ENCODE assay signal across 8 mouse cellular contexts in the genomic region with DNA sequence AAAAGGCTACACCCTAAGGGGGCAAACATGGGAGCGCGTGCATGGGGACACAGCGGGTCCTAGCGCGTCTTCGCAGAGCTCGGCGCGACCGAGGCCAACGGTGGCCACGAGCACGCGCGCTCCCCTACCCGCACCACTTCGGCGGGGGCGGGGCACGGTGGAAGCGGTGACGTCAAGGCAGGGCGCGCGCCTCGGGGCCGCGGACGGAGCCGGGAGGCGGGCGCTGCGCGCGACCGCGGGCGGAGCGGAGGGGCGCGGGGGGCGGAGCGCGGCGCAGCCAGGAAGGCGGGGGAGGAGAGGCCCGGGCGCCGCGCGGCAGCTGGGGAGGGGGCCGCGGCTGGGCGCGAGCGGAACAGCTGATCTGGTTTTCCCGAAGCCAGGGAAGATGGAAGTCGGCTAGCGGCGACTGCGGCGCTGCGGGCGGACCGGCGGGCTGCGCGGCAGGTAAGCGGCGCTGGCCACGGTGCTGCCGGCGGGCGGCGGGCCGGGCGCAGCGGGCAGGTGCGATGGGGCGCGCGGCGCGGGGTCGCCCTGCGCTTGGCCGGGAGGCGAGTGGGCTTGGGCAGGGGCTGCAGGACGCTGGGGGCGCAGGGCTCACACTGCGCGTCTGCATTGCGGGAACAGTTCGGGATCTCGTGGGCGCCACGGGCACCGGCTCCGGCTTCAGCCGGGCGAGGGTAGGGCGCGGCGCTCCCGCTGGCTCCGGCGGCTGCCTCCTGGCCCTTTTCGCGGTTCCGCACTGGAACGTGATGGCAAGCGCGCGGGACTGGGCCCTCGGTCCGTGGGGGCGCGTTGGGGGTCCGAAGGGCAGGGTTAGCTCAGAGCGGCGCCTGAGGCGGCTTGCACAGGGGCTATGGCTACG. TPM values are rescaled to one million over a fixed set of nuclear protein-coding genes. Genes with fewer than 3 reads are reported as not detected.
DNase-seq lines count a peak whose midpoint lies in the region; ATAC-seq and TF ChIP-seq lines count a peak whose summit lies in the region.

A gene (plus strand): TSS at position 268 of the 862 bp plus-strand sequence.

- no peaks in the 10 kb centered on the region for H3K4me1 ChIP-seq in intestine, embryonic 14.5 days (replicated peaks; ENCODE audit: control insufficient read depth, insufficient read depth, low read length)
- H3K4me1 ChIP-seq in midbrain, embryonic 13.5 days (replicated peaks) = peaks cover 10% of the 10 kb centered on the region
- H3K4me1 ChIP-seq in stomach, postnatal 0 days (replicated peaks; ENCODE audit: control insufficient read depth, insufficient read depth) = no peaks in the 10 kb centered on the region

- DNase-seq in gastrocnemius, postnatal 14 days = peak; percentile 26
- no peak for DNase-seq in gastrocnemius, adult 8-10 months (ENCODE audit: low spot score in 2 of 2)
- DNase-seq in cerebellum, postnatal 25 days = peak; percentile 96 to 99
- peak; percentile 72 to 84 for DNase-seq in frontal cortex, postnatal 25 days (ENCODE audit: low spot score in 2 of 2)
- DNase-seq in intestine, embryonic 14.5 days (ENCODE audit: low spot score) = peak; percentile 83
- peak; percentile 86 to 91 for DNase-seq in left cerebral cortex, postnatal 10 days (ENCODE audit: extremely low spot score in 1 of 2, low spot score in 2 of 2)
- peak; percentile 43 for DNase-seq in stomach, postnatal 0 days (ENCODE audit: low spot score)

- H3K4me2 ChIP-seq in intestine, embryonic 14.5 days (ENCODE audit: low read length) = peak within 1 kb of the TSS; percentile 87
- peak within 1 kb of the TSS; percentile 82 for H3K4me2 ChIP-seq in midbrain, embryonic 13.5 days (replicated peaks)
- H3K4me2 ChIP-seq in stomach, postnatal 0 days (replicated peaks; ENCODE audit: low read depth) = peak within 1 kb of the TSS; percentile 74

- TF ChIP-seq EP300 in stomach, postnatal 0 days (optimal IDR thresholded peaks at IDR 0.05) = no peak

- peak; percentile 85 for ATAC-seq in intestine, embryonic 14.5 days (replicated peaks; ENCODE audit: low FRiP score, low TSS enrichment, low read depth)
- ATAC-seq in midbrain, embryonic 13.5 days = peak; percentile 93
- peak; percentile 74; the same call in 1 of the 2 replicates for ATAC-seq in stomach, postnatal 0 days (ENCODE audit: low FRiP score, low TSS enrichment)

- peak within 1 kb of the TSS; percentile 50 for H3K4me3 ChIP-seq in intestine, embryonic 14.5 days (ENCODE audit: low read depth, low read length)
- H3K4me3 ChIP-seq in midbrain, embryonic 13.5 days (replicated peaks) = peak within 1 kb of the TSS; percentile 75
- peak within 1 kb of the TSS; percentile 47 for H3K4me3 ChIP-seq in stomach, postnatal 0 days (ENCODE audit: low read depth, low read length)

- H3K27ac ChIP-seq in intestine, embryonic 14.5 days (ENCODE audit: low read depth) = no peak within 1 kb of the TSS
- peak within 1 kb of the TSS; percentile 90 for H3K27ac ChIP-seq in midbrain, embryonic 13.5 days
- no peak within 1 kb of the TSS for H3K27ac ChIP-seq in stomach, postnatal 0 days (replicated peaks)

- H3K9ac ChIP-seq in intestine, embryonic 14.5 days (ENCODE audit: low read length) = peak within 1 kb of the TSS; percentile 35; the same call in 1 of the 2 replicates
- H3K9ac ChIP-seq in midbrain, embryonic 13.5 days (replicated peaks) = peak within 1 kb of the TSS; percentile 87
- H3K9ac ChIP-seq in stomach, postnatal 0 days (ENCODE audit: low read length) = peak within 1 kb of the TSS; percentile 13; the same call in 1 of the 2 replicates

- intact Hi-C loops in gastrocnemius, postnatal 14 days (cut with DNase I; ENCODE audit: low total_unique reads) = no loop called here
- intact Hi-C loops in left cerebral cortex, postnatal 10 days (cut with DNase I) = loop anchor here (5.0 kb wide), 2 partner anchors 97 to 228 kb away; no protein-coding TSS in a partner anchor

- no peaks in the 10 kb centered on the region for H3K36me3 ChIP-seq in intestine, embryonic 14.5 days (ENCODE audit: control insufficient read depth, insufficient read depth, low read length)
- H3K36me3 ChIP-seq in midbrain, embryonic 13.5 days = no peaks in the 10 kb centered on the region
- no peaks in the 10 kb centered on the region for H3K36me3 ChIP-seq in stomach, postnatal 0 days (ENCODE audit: control insufficient read depth, insufficient read depth, low read length)

- under 1% methylated on average over 89 of the region's 123 CpGs for WGBS in intestine, embryonic 14.5 days
- WGBS in midbrain, embryonic 13.5 days = under 1% methylated on average over 105 of the region's 123 CpGs
- under 1% methylated on average over 96 of the region's 123 CpGs for WGBS in stomach, postnatal 0 days

- no peaks in the 10 kb centered on the region for H3K9me3 ChIP-seq in intestine, embryonic 14.5 days (ENCODE audit: control insufficient read depth, low read length)
- no peaks in the 10 kb centered on the region for H3K9me3 ChIP-seq in midbrain, embryonic 13.5 days
- no peaks in the 10 kb centered on the region for H3K9me3 ChIP-seq in stomach, postnatal 0 days (ENCODE audit: control insufficient read depth, low read length)

- peaks cover 22% of the 10 kb centered on the region for H3K27me3 ChIP-seq in intestine, embryonic 14.5 days (replicated peaks; ENCODE audit: control insufficient read depth, insufficient read depth, low read length)
- H3K27me3 ChIP-seq in midbrain, embryonic 13.5 days = 0 out of 2 replicates have a peak, but pooled peaks cover 4% of the 10 kb centered on the region
- 0 out of 2 replicates have a peak, but pooled peaks cover 5% of the 10 kb centered on the region for H3K27me3 ChIP-seq in stomach, postnatal 0 days (ENCODE audit: control insufficient read depth, insufficient read depth, low read length)

- no peak for TF ChIP-seq CTCF in stomach, postnatal 0 days (IDR thresholded peaks at IDR 0.05; ENCODE audit: low read depth)

RNA-seq across cellular contexts. Expression of the gene that starts here (rescaled TPM):
- total RNA-seq in gastrocnemius, postnatal 14 days (2021) = under 1 TPM in 1 of 2 experiments, not detected in 1; 0.16 TPM
- total RNA-seq in gastrocnemius, adult 8-10 months (2022) = not detected
- 0.94 and 1.5 TPM in 2 replicates for polyA plus RNA-seq in intestine, embryonic 14.5 days (2014; fragmentation: Nextera tagmentation; extraction: Ambion mirVana)
- 10 to 100 TPM; 61.3 to 66.2 TPM for total RNA-seq in left cerebral cortex, postnatal 10 days (2021)
- polyA plus RNA-seq in midbrain, embryonic 13.5 days (2015; fragmentation: Nextera tagmentation; extraction: Ambion mirVana) = 1.3 and 2.0 TPM in 2 replicates
- 0.13 and 0.24 TPM in 2 replicates for polyA plus RNA-seq in stomach, postnatal 0 days (2015; fragmentation: Nextera tagmentation; extraction: Ambion mirVana)

Comparison
In these comparisons a context has a peak if more than half of its experiments do, and no peak if none do; other contexts are left out.
1. RNA of the gene that starts here (total RNA-seq): 61.3 to 66.2 TPM in left cerebral cortex, postnatal 10 days; not detected in gastrocnemius, adult 8-10 months and 0.16 TPM in gastrocnemius, postnatal 14 days; every median in the first group is over 10 times any median in the second.
2. Peak in DNase-seq in gastrocnemius, postnatal 14 days; RNA of the gene not detected or under 1 TPM.
3. Peak in DNase-seq, ATAC-seq, H3K4me3 ChIP-seq, H3K9ac ChIP-seq and H3K4me2 ChIP-seq in stomach, postnatal 0 days; RNA of the gene not detected or under 1 TPM.
4. DNase-seq: peak in cerebellum, postnatal 25 days (2 of 2), frontal cortex, postnatal 25 days (2 of 2), intestine, embryonic 14.5 days (single experiment) and left cerebral cortex, postnatal 10 days (2 of 2); none in gastrocnemius, adult 8-10 months (0 of 2).
5. H3K9ac ChIP-seq: peak in every context shown above with its lines; median percentile 87 in midbrain, embryonic 13.5 days; 35 in intestine, embryonic 14.5 days; 13 in stomach, postnatal 0 days.
6. Peak in every context shown above with its lines, with median percentiles within 50 percentile points of each other: ATAC-seq, H3K4me2 ChIP-seq and H3K4me3 ChIP-seq.